Mouse (Mus musculus): Measurements from ENCODE around the gene Car6. TPM values are rescaled to one million over a fixed set of nuclear protein-coding genes. Genes with fewer than 3 reads are reported as not detected.
A peak's percentile ranks its signal among the peaks of the same experiment; 100 is the strongest.

Car6 gene
- polyA plus RNA-seq, 1 experiment = 0.07 TPM

DNA sequence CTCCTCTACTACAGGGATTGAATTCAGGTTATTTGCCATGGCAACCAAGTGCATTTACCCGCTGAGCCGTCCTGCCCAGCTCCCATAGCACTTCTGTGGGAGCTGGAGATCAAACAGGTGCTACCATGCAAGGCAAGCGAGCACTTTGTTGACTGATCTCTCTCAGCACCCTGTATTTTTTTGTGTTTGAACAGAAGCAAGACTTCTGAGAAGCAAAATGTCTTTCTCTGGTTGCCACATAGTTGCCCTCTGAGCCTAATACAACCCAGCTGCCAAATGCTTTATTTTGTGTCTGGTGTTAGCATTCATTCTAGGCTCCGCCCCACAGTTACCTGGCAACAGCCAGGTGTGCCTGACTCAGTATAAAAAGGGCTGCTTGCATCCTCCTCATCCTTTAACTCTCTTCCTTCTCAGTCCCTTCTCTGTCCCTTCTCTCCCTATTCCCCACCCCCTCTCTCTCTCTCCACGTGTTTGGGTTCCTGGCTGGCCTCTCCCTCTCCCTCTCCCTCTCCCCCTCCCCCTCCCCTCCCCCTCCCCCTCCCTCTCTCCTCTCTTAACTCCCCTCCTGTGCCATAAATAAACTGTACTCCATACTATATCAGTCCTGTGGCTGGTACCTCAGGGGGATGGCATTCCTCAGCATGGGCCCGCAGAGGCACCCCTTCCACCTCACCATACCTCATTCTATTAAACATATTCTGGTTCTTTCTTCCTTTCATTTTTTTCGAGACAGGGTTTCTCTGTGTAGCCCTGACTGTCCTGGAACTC lies 27.6 kb upstream of the Car6 start:
- no peak for DNase-seq (ENCODE audit: low read depth)

DNA sequence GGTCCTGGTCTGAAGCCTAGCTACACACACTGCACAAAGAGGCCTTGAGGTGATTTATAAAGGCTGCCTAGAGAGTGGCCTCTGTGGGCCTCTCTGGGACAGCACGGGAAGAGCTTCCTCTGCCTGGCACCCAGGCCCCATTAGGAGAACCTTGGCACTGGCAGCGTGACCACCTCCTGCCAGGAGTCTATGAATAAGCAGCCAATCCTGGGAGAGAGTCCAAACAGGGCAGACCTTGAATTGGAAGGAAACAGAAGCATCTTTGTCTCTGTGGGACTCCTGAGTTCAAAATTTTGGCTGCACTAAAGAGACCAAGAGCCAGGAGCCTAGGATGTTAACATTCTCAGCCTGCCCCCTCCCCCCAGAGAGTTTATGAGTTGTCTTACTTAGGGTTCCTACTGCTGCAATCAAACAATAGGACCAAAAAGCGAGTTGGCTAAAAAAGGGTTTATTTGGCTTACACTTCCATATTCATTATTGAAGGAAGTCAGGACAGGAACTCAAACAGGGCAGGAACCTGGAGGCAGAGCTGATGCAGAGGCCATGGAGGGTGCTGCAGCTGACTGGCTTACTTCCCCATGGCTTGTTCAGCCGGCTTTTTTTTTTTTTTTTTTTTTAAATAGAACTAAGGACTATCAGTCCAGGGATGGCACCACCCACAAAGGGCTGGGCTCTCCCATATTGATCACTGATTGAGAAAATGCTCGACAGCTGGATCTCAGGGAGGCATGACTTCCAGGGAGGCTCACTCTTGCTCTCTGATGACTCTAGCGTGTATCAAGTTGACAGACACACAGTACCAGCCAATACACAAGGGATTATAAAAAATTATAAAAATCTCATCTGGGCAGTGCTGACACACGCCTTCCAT lies 25.9 kb upstream of the Car6 start:
- no peak for DNase-seq (ENCODE audit: low read depth)

DNA sequence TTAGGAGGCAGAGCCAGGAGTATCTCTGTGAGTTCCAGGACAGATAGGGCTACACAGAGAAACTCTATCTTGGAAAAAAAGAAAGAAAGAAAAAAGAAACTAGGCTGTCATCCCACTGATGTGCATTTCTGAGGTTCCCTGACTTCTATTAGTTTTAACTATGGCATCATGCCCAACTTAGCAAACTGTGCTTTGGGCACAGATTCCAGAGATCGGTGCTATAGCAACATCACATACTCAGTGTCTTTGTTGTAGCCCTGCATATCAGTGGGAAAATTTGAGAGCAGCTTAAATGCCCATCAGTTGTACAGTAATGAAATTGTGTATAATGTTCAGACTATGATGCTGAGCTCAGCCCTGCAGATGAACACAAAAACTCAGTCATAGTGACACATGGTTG lies 24.6 kb upstream of the Car6 start:
- DNase-seq (ENCODE audit: low read depth) = no peak

DNA sequence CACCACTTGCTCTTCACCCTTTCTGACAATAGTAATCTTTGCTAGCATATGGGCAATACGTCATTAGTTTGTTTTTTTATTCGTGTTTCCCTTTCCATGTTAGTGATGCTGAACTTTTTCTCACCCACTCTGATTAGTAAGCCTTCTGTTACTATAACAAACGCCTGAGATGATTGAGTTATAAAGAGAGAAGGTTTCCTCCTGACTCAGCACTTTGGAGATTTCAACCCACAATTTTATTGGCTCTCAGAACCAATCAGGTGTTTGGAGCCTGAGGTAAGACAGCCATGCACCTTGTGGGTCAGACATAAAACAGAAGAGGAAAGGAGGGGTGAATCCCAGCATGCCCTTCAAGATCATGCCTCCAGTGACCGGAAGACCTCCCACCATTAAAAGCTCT lies 22.7 kb upstream of the Car6 start:
- DNase-seq (ENCODE audit: low read depth) = no peak

DNA sequence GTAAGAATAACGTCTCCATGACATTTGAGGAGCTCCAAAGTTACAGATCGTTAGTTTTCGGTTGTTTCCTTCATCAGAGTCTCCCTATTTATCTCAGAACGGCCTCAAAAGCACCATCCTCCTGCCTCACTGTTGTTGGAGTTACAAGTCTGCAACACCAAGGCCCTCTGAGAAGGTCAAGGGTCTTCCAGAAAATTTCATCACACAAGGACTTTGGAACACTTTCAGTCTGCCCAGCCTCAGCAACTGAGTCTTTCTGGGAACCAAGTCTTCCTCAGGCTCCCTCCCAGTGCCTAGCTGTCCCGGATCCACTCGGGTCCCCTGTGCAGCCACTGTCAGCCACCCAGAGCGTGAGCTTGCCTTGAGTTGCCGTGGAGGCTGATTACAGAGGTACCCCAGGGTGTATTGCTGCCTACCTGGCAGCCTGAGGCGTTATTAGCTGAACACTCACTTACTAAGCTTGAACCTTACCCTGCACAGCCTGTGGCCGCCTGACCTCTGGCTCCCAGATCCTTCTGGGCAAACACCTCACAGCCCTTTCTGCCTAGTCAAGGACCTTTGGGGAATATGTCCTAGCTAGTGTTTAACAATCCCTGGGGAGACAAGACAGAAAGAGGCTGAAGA lies 20.0 kb upstream of the Car6 start:
- no peak for DNase-seq (ENCODE audit: low read depth)

DNA sequence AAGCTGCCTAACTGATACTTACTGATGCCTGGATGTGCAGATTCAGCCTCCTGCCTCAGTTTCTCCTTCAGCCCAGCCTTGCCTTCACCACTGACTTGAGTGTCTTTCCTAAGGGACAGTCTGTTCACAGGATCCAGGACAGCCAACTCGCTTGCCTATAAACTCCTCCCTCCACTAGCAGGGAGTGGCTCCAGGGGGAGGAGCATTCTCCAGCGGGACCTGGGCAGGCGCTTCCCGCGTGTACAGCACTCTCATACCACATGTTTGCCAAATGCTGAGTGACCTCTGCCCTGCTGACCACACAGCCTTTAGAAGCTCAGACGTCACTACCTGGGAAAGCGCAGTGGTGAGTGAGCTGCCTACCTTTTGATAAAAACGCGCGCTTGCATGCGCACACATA lies 19.5 kb upstream of the Car6 start:
- DNase-seq (ENCODE audit: low read depth) = no peak

DNA sequence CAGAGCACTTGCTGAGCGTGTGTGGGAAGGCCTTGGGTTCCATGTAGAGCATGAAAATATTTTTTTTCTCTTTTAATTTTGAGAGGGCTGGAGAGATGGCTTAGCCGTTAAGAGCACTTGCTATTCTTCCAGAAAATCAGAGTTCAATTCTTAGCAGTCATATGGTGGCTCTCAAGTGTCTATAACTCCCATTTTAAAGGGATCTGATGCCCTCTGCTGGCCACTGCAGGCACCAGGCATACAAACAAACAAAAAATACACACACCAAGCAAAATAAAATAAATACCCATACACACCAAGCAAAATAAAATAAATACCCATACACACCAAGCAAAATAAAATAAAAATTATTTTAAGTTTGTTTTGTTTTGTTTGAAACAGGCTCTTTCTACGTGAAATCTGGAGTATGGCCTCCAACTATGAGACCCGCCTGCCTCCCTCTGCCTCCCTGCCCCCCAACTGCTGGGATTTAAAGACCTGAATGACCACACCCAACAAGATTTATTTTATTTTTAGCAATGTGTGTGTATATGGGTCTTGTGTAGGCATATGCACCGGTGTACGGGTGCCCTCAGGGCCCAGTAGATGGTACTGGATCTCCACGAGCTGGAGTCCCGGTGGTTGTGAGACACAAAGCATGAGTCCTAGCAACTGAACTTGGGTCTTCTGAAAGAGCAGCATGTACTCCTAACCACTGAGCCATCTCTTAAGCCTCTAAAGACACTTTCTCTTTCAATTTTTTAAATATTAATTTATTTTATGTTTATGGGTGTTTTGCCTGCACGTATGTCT lies 18.6 kb upstream of the Car6 start:
- DNase-seq (ENCODE audit: low read depth) = no peak

DNA sequence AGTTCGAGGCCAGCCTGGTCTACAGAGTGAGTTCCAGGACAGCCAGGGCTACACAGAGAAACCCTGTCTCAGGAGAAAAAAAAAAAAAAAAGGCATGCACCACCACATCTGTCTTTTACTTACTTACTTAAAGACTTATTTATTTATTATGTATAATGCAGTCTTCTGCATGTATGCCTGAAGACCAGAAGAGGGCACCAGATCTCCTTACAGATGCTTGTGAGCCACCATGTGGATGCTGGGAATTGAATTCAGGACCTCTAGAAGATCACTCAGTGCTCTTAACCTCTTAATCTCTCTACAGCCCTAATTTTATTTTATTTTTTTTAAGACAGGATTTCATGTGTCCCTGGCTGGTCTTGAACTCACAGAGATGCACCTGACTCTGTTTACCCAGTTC lies 16.8 kb upstream of the Car6 start:
- DNase-seq (ENCODE audit: low read depth) = no peak

DNA sequence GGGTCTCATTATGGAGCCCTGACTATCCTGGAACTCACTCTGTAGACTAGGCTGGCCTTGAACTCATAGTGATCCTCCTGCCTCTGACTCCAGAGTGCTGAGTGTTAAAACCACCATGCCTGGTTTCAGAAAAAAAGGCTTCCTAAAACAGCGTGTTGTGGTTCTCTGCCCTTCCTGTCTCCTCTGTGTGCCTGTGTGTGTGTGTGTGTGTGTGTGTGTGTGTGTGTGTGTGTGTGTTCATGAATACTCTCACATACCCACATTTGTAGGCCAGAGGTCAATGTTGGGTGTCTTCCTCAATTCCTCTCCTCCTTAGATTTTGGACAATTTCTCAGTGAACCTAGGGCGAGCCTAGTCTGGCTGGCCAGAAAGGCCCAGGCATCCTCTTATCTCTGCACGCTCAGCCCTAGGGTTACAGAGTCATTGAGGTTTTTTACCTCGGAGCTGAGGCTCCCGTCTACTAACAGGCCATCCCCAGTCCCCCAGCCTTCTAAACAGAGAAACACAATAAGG lies 16.0 kb upstream of the Car6 start:
- no peak for DNase-seq (ENCODE audit: low read depth)

DNA sequence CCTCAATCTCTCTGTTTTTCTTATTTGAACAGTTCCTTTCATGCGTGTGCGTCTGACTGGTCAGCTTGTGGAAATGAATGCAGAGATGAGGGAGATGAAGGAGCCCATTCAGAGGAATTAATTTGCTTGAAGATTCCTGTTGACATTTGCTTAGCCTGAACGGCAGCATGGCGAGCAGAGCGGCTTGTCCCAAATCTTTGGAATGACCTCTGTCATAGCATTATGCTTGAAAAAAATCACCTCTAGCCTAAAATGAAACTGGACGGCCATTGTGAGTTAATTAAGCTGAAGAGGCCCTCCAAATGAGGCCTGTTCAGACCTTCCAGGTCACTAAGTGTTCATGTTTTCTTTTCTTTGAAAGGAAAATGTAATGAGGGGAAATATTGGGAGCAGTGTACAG lies 15.3 kb upstream of the Car6 start:
- DNase-seq (ENCODE audit: low read depth) = no peak

DNA sequence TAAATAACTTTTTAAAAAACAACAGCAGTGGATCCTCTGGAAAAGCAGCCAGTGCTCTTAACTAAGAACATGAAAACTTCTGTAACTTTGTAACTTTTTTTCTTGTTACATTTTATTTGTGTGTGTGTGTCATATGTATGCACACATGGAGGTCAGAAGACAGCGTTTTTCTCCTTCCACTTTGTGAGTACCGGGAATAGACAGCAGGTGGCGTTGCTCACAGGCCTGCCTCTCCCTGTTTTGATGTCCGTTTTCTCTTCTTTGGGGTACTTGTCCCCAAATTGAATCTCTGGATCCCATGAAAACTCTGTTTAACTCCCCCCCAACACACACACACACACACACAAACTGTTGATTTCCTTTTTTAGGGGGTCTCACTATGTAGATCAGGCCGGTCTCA lies 12.8 kb upstream of the Car6 start:
- no peak for DNase-seq (ENCODE audit: low read depth)

DNA sequence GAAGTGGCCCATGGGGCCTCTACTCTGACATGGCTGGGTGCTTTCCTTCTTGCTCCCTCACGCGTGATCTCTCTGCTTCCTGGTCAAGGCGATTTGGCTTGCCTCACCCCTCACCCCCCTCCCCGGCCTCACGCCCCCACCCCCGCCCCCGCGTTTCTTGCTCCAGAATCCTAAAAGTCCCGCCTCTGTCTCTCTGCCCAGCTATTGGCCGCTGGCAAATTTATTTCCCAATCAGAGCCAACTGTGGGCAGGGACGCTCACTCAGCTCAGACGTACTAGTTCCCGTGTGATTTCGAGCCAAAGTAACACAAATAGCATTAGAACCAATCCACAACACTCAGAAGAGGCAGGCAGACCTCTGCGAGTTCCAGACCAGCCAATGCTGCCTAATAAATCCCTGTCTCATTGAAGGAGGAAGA lies 11.4 kb upstream of the Car6 start:
- DNase-seq (ENCODE audit: low read depth) = no peak

DNA sequence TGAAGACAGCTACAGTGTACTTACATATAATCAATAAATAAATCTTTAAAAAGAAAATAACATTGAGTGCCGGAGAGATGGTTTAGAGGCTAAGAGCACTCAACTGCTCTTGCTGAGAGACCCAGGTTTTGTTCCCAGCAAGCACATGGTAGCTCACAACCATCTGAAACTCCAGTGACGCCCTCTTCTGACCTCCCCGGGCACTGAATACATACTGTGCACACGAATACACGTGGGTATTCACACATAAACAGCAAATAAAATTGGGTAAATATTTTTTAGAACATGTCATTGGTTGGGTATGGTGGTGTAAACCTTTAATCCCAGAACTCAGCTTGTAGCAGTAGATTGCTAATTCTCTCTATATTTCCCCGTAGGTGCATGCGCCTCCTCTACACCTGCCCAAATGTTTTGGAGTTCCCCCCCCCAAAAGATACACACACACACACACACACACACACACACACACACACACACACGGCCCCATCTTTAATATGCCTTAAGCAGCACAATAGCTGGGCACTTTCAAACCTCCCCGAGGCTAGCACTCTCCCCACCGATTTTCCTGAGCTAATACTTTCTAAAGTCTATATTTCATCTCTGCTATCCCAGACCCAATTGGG lies 10.9 kb upstream of the Car6 start:
- no peak for DNase-seq (ENCODE audit: low read depth)

DNA sequence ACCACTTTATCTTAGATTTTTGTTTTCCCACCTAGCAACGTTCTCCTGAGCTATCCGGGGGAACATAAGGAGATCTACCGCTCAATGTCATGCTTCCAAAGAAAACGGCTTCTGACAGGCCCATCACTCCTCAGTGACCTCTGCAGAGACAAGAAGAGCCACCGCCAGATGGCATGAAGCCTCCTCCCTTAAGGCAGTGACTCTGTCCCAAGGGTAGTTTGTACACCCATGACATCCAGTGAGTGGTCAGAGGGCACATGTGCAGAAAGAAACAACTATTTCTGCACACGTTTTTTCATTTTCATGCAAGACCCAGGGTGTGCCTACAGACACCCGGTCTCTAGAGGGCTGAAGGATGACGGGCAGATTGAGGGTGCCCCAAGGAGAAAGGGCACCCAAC lies 9.2 kb upstream of the Car6 start:
- DNase-seq (ENCODE audit: low read depth) = no peak

DNA sequence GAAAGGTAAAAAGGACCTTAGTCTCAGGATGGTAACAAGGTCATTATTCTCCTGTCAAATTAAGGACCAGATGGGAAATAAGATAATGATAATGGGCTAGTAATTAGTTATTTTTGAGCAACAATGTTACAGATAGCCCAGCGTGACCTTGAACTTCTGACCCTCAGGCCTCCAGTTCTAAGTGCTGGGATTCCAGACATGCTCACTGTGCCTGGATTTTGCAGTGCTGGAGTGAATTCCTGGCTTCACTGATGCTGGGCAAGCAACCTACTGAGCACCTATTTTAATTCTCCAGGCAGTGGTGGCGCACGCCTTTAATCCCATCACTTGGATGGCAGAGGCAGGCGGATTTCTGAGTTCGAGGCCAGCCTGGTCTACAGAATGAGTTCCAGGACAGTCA lies 8.6 kb upstream of the Car6 start:
- no peak for DNase-seq (ENCODE audit: low read depth)

DNA sequence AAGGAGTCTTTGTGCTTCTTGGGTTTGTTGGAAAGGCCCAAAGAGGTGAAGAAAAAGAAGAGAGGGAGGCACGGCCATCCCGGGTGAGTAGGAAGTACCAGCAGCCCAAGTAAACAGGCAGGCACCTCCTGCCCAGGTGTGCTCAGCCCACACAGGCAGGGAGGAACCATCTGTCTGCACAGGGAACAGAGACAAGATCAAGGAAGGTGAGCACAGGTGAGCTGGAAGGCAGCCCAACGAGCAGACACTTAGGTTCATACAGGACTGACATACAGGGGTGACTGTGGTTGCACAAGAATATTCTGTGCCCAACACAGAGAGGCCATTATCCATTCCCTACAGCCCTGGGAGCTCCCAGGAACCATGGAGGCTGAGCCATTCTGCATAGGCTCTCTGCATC lies 3.7 kb upstream of the Car6 start:
- DNase-seq (ENCODE audit: low read depth) = peak; percentile 57

DNA sequence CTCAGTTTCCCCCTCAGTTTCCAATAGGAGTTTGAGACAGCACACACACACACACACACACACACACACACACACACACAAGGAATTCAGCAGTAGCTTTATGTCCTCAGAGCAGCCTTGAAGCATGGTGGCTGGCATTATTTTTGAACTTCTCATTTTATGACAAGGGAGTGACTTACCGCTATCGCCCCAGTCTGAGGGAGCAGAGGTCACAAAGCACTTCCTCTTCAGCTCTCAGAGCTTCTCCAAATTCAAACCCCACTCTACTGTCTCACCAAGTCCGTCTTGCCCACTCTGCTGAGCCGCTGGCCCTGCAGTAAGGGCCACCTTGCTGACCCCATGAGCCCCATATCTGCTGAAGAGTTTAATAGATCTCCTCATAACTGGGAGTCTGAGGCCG lies 1.6 kb upstream of the Car6 start:
- no peak for DNase-seq (ENCODE audit: low read depth)

DNA sequence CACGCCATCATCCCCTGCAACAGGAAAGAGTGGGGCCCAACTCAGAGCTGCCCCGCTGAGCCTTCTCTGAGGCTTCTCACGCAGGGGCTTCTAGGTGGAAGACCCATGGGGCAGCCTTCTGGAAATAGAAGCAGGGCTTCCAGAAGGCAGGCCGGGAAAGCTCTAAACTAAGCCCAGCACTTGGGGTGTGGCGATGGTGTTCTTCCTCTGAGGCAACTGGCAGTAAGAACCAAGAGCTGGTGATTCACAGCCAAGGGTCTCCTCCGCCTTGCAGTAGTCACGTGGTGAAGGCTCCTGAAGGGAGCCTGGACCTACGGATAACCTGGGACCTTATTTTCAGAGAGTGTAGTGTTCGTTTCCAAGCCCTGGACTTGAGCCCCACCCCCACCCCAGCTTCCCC lies 2.9 kb downstream of the Car6 start:
- no peak for DNase-seq (ENCODE audit: low read depth)

DNA sequence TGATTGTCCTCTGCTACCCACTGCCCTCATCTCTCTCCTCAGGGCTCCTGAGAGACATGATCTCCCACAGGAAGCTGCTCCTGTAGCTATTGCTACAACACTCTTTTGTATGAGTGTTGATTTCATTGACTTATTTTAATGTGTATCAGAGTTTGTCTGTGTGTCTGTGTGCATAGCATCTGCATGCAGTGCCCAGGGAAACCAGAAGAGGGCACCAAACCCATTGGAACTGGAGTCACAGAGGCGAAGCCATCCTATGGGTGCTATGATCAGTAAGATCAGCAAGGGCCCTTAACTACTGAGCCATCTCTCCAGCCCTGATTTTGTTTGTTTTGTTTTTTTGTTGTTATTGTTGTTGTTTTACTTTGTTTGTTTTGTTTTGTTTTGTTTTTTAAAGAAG lies 7.2 kb downstream of the Car6 start:
- DNase-seq (ENCODE audit: low read depth) = no peak

DNA sequence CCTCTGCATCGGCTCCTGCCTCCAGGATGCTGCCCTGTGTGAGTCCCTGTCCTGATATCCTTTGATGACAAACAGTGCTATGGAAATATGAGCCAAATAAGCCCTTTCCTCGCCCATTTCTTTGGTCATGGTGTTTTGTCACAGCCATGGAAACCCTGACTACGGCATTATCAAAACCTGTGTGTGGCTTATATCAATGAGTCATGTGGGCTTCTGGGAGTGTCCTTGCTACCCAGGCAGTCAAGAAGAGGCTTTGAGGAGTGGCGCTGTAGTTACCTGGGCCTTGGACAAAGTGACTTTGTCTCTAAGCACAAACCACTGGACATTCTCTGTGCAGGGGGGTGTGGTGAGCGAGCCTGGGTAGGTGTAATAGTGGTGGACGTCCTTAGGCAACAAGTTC lies 8.9 kb downstream of the Car6 start:
- no peak for DNase-seq (ENCODE audit: low read depth)

DNA sequence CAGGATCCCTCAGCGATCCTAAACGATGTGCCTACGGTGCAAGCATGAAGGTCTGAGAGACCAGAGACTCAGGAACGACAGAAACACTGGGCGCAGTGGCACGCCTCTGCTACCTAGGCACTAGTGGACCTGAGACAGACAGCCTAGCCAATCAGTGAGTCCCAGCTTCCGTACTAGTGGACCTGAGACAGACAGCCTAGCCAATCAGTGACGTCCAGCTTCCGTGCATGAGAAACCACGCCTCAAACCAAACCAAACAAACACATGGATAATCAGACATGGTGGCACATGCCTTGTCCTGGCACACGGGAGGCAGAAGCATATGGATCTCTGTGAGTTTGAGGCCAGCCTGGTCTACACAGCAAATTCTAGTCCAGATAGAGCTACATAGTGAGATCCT lies 12.9 kb downstream of the Car6 start:
- no peak for DNase-seq (ENCODE audit: low read depth)
